Mouse (Mus musculus) bone marrow, adult 2 months (tissue): Measurements from ENCODE around the gene Negr1.

Source experiments
- CTCF ChIP-seq: fragments of 200-500 bp; IDR thresholded peaks from 2 replicates; pipeline ENCODE4 v1.5.1; 2011; ENCODE audit warnings: low read length, control low read depth; ENCODE audit not compliant: control insufficient read depth, insufficient read depth
- POLR2A ChIP-seq: fragments of 200-500 bp; IDR thresholded peaks from 2 replicates; pipeline ENCODE4 v1.6.1; 2011; ENCODE audit warnings: low read depth, mild to moderate bottlenecking, control low read depth, low read length, borderline replicate concordance; ENCODE audit not compliant: control insufficient read depth

GRCm38 (mm10) chr3:157080585-157080984 is 519.0 kb downstream of the Negr1 start:
- TF ChIP-seq POLR2A (no peak), CTCF (no peak)
